15 mouse cellular contexts compared by ENCODE assay signal in the genomic region with DNA sequence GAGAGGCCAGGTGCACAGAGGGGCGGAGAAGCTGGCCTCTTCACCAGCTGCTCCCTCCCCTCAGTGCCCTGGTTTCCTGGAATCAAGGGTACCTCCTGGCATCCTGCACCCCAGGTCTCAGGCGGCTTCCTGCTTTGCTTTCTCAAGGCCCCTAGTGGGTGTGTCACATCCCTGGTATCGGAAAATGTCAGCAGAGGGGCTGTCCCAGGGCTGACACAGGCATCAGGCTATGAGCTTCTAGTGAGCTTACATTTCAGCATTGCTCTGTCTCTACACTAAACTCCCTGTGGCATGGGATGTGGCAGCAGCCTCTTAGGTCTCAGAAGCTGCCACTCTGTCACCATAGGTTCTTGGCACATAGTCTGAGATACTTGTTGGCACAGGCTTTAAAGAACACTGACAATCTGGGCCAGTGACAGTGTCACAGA. TPM values are rescaled to one million over a fixed set of nuclear protein-coding genes. Genes with fewer than 3 reads are reported as not detected.
A peak's percentile ranks its signal among the peaks of the same experiment; 100 is the strongest.
DNase-seq lines count a peak whose midpoint lies in the region; ATAC-seq and TF ChIP-seq lines count a peak whose summit lies in the region.
"Had no signal": no experiment of that assay in that cellular context is flagged by ENCODE, and none has a peak within 500 bp of the region (broad histone marks: within the 10 kb centered on the region; RNA-seq: fewer than 3 reads in every experiment).

No protein-coding gene starts in this region.

- no peak overlapping the region for H3K4me3 ChIP-seq in heart, embryonic 12.5 days
- H3K4me3 ChIP-seq in intestine, postnatal 0 days (ENCODE audit: low read depth, low read length), result no peak overlapping the region
- H3K4me3 ChIP-seq in hindbrain, embryonic 10.5 days, result no peak overlapping the region
- H3K4me3 ChIP-seq: left cerebral cortex, adult 2 months; neural tube, embryonic 13.5 days had no signal

- H3K36me3 ChIP-seq in heart, embryonic 12.5 days, result no peaks in the 10 kb centered on the region
- no peaks in the 10 kb centered on the region for H3K36me3 ChIP-seq in splenic B cell, adult 2 months (ENCODE audit: control insufficient read depth, insufficient read depth, low read length, poor library complexity, severe bottlenecking)
- H3K36me3 ChIP-seq in intestine, postnatal 0 days (ENCODE audit: control insufficient read depth, insufficient read depth), result no peaks in the 10 kb centered on the region
- H3K36me3 ChIP-seq in hindbrain, embryonic 10.5 days, result no peaks in the 10 kb centered on the region
- H3K36me3 ChIP-seq: neural tube, embryonic 13.5 days had no signal

- TF ChIP-seq CTCF in intestine, postnatal 0 days (IDR thresholded peaks at IDR 0.05; ENCODE audit: low read depth), result no peak

- H3K27ac ChIP-seq in heart, embryonic 12.5 days (ENCODE audit: poor library complexity, severe bottlenecking), result no peak overlapping the region
- no peak overlapping the region for H3K27ac ChIP-seq in intestine, postnatal 0 days (ENCODE audit: low read depth, low read length)
- H3K27ac ChIP-seq in hindbrain, embryonic 10.5 days, result no peak overlapping the region
- H3K27ac ChIP-seq: left cerebral cortex, adult 2 months; neural tube, embryonic 13.5 days had no signal

- intact Hi-C loops in heart, postnatal 14 days (cut with DNase I), result no loop called here

- DNase-seq in heart, postnatal 14 days, result no peak
- peak; percentile 88 for DNase-seq in CD4-positive helper T cell, adult 2 months (ENCODE audit: low read depth, low spot score)
- DNase-seq in splenic B cell, adult 2 months (ENCODE audit: low read depth, low spot score), result peak; percentile 50
- DNase-seq in gastrocnemius, adult 18-20 months (ENCODE audit: low spot score), result no peak
- DNase-seq in hindbrain, embryonic 10.5 days (ENCODE audit: low spot score), result no peak
- DNase-seq: heart, postnatal 4 days; kidney, adult 2 months; liver; lung, postnatal 14 days; midbrain, embryonic 14.5 days had no signal

- no peak overlapping the region for H3K4me2 ChIP-seq in heart, embryonic 12.5 days
- no peak overlapping the region for H3K4me2 ChIP-seq in intestine, postnatal 0 days (replicated peaks; ENCODE audit: low read depth)
- H3K4me2 ChIP-seq: neural tube, embryonic 13.5 days had no signal

- H3K4me1 ChIP-seq in heart, embryonic 12.5 days (replicated peaks), result peaks cover 31% of the 10 kb centered on the region
- H3K4me1 ChIP-seq in intestine, postnatal 0 days (replicated peaks; ENCODE audit: control insufficient read depth, insufficient read depth, low read length), result no peaks in the 10 kb centered on the region
- peaks cover 12% of the 10 kb centered on the region; the same call in 1 of the 2 replicates for H3K4me1 ChIP-seq in hindbrain, embryonic 10.5 days (replicated peaks)
- H3K4me1 ChIP-seq: neural tube, embryonic 13.5 days had no signal

- 0 out of 2 replicates have a peak overlapping the region, but pooled peaks have one; percentile 20 for H3K9ac ChIP-seq in heart, embryonic 12.5 days
- H3K9ac ChIP-seq in intestine, postnatal 0 days (ENCODE audit: low read depth, low read length), result no peak overlapping the region
- H3K9ac ChIP-seq: neural tube, embryonic 13.5 days had no signal

- WGBS in heart, embryonic 12.5 days, result 43% methylated on average over 3 of the region's 3 CpGs
- 49% methylated on average over 3 of the region's 3 CpGs for WGBS in intestine, postnatal 0 days
- WGBS in hindbrain, embryonic 10.5 days, result 68% methylated on average over 3 of the region's 3 CpGs

- no peaks in the 10 kb centered on the region for H3K9me3 ChIP-seq in heart, embryonic 12.5 days (replicated peaks)
- H3K9me3 ChIP-seq in intestine, postnatal 0 days (ENCODE audit: control insufficient read depth), result no peaks in the 10 kb centered on the region
- H3K9me3 ChIP-seq in hindbrain, embryonic 10.5 days, result no peaks in the 10 kb centered on the region
- H3K9me3 ChIP-seq: neural tube, embryonic 13.5 days had no signal

- 0 out of 2 replicates have a peak, but pooled peaks cover 5% of the 10 kb centered on the region for H3K27me3 ChIP-seq in heart, embryonic 12.5 days (replicated peaks)
- no peaks in the 10 kb centered on the region for H3K27me3 ChIP-seq in splenic B cell, adult 2 months (ENCODE audit: control insufficient read depth, insufficient read depth, low read length, poor library complexity, severe bottlenecking)
- no peaks in the 10 kb centered on the region for H3K27me3 ChIP-seq in intestine, postnatal 0 days (replicated peaks; ENCODE audit: control insufficient read depth, insufficient read depth, low read length)
- 0 out of 2 replicates have a peak, but pooled peaks cover 6% of the 10 kb centered on the region for H3K27me3 ChIP-seq in hindbrain, embryonic 10.5 days (ENCODE audit: insufficient read depth, poor library complexity, severe bottlenecking)
- H3K27me3 ChIP-seq: neural tube, embryonic 13.5 days had no signal

- ATAC-seq in heart, embryonic 12.5 days (ENCODE audit: insufficient number of reproducible peaks, low FRiP score), result peak; percentile 23; the same call in 1 of the 2 replicates
- ATAC-seq in CD4-positive, CD25-positive, alpha-beta regulatory T cell, adult 4 months, result peak; percentile 80
- no peak for ATAC-seq in intestine, postnatal 0 days

RNA-seq across cellular contexts. Expression of a gene that starts 7.2 kb away (rescaled TPM):
- polyA plus RNA-seq in heart, embryonic 12.5 days (2016; fragmentation: Nextera tagmentation; extraction: Ambion mirVana), result 0.19 and 0.30 TPM in 2 replicates
- total RNA-seq in heart, postnatal 14 days (2021), result not detected
- polyA plus RNA-seq in CD4-positive, CD25-positive, alpha-beta regulatory T cell, adult 4 months (2017; shearing (Covaris generic)), result not detected
- polyA plus RNA-seq in intestine, postnatal 0 days (2015; fragmentation: Nextera tagmentation; extraction: Ambion mirVana), result 0.63 and 0.84 TPM in 2 replicates
- total RNA-seq in gastrocnemius, adult 18-20 months (2021), result under 1 TPM in 1 of 2 experiments, not detected in 1; 0.17 TPM
- polyA plus RNA-seq in hindbrain, embryonic 10.5 days (2016; fragmentation: Nextera tagmentation; extraction: Ambion mirVana), result not detected in 2 replicates
- total RNA-seq: heart, postnatal 4 days had no signal

RNA-seq across cellular contexts. Expression of a gene that starts 19.5 kb away (rescaled TPM):
- 0.09 TPM in 1 of 2 replicates, not detected in the other for polyA plus RNA-seq in heart, embryonic 12.5 days (2016; fragmentation: Nextera tagmentation; extraction: Ambion mirVana)
- under 1 TPM; 0.07 to 0.20 TPM for total RNA-seq in heart, postnatal 14 days (2021)
- polyA plus RNA-seq in CD4-positive, CD25-positive, alpha-beta regulatory T cell, adult 4 months (2017; shearing (Covaris generic)), result 100 to 1,000 TPM; 529 to 771 TPM
- polyA plus RNA-seq in intestine, postnatal 0 days (2015; fragmentation: Nextera tagmentation; extraction: Ambion mirVana), result 0.58 and 0.63 TPM in 2 replicates
- total RNA-seq in gastrocnemius, adult 18-20 months (2021), result not detected
- not detected in 2 replicates for polyA plus RNA-seq in hindbrain, embryonic 10.5 days (2016; fragmentation: Nextera tagmentation; extraction: Ambion mirVana)

RNA-seq across cellular contexts. Expression of a gene that starts 47.3 kb away (rescaled TPM):
- polyA plus RNA-seq in heart, embryonic 12.5 days (2016; fragmentation: Nextera tagmentation; extraction: Ambion mirVana), result 19.9 and 21.6 TPM in 2 replicates
- 10 to 100 TPM; 53.9 to 54.3 TPM for total RNA-seq in heart, postnatal 14 days (2021)
- polyA plus RNA-seq in CD4-positive, CD25-positive, alpha-beta regulatory T cell, adult 4 months (2017; shearing (Covaris generic)), result 1 to 10 TPM; 5.1 to 5.5 TPM
- 18.6 and 20.1 TPM in 2 replicates for polyA plus RNA-seq in intestine, postnatal 0 days (2015; fragmentation: Nextera tagmentation; extraction: Ambion mirVana)
- 10 to 100 TPM in 1 of 2 experiments, 1 to 10 TPM in 1; 8.4 to 13.9 TPM for total RNA-seq in gastrocnemius, adult 18-20 months (2021)
- polyA plus RNA-seq in hindbrain, embryonic 10.5 days (2016; fragmentation: Nextera tagmentation; extraction: Ambion mirVana), result 66.4 and 73.5 TPM in 2 replicates

RNA-seq across cellular contexts. Expression of a gene that starts 55.6 kb away (rescaled TPM):
- 30.4 and 32.4 TPM in 2 replicates for polyA plus RNA-seq in heart, embryonic 12.5 days (2016; fragmentation: Nextera tagmentation; extraction: Ambion mirVana)
- total RNA-seq in heart, postnatal 14 days (2021), result 10 to 100 TPM; 83.9 to 98.0 TPM
- 10 to 100 TPM; 10.2 to 14.3 TPM for polyA plus RNA-seq in CD4-positive, CD25-positive, alpha-beta regulatory T cell, adult 4 months (2017; shearing (Covaris generic))
- 14.3 and 16.0 TPM in 2 replicates for polyA plus RNA-seq in intestine, postnatal 0 days (2015; fragmentation: Nextera tagmentation; extraction: Ambion mirVana)
- 1 to 10 TPM; 1.0 to 2.4 TPM for total RNA-seq in gastrocnemius, adult 18-20 months (2021)
- 9.8 and 9.9 TPM in 2 replicates for polyA plus RNA-seq in hindbrain, embryonic 10.5 days (2016; fragmentation: Nextera tagmentation; extraction: Ambion mirVana)

Comparison
In these comparisons a context has a peak if more than half of its experiments do, and no peak if none do; other contexts are left out.
1. DNase-seq: peak in CD4-positive helper T cell, adult 2 months (single experiment) and splenic B cell, adult 2 months (single experiment); none in heart, postnatal 14 days (0 of 2), gastrocnemius, adult 18-20 months (single experiment) and hindbrain, embryonic 10.5 days (single experiment).
2. RNA of a gene that starts 19.5 kb away (polyA plus RNA-seq): 529 to 771 TPM in CD4-positive, CD25-positive, alpha-beta regulatory T cell, adult 4 months; 0.58 to 0.63 TPM in intestine, postnatal 0 days, 0.09 TPM in heart, embryonic 12.5 days and not detected in hindbrain, embryonic 10.5 days; every median in the first group is over 100 times any median in the second.